Mouse (Mus musculus): ENCODE measurements around the gene Il7r.

GRCm38 (mm10) chr15:9530076-9530475 lies at the start of gene Il7r:
- no peak for TF ChIP-seq CTCF (conservative IDR thresholded peaks at IDR 0.05; ENCODE audit: low read length)
- no peak for TF ChIP-seq NANOG (IDR thresholded peaks at IDR 0.05; ENCODE audit: borderline replicate concordance, low read length)
- no peak for TF ChIP-seq POU5F1 (IDR thresholded peaks at IDR 0.05; ENCODE audit: borderline replicate concordance, low read length)
